Mouse (Mus musculus) adipocyte (in vitro differentiated cells): Measurements from ENCODE around the gene Hmgn3.
"Not testable (repeated sequence)": the region's sequence is repeated elsewhere in the genome, so short reads cannot be mapped to it uniquely, and the experiment has no call there.

ENCODE experiments used
- DNase-seq: peaks from one replicate; pipeline ENCODE4 v3.0.0-alpha.2; 2016; ENCODE audit warnings: low spot score

The Hmgn3 gene

GRCm38 (mm10) chr9:83146446-83147188 is at the start of gene Hmgn3:
Hmgn3 (minus strand) TSS chr9:83146685.
- DNase-seq = peak; percentile 92

DNA sequence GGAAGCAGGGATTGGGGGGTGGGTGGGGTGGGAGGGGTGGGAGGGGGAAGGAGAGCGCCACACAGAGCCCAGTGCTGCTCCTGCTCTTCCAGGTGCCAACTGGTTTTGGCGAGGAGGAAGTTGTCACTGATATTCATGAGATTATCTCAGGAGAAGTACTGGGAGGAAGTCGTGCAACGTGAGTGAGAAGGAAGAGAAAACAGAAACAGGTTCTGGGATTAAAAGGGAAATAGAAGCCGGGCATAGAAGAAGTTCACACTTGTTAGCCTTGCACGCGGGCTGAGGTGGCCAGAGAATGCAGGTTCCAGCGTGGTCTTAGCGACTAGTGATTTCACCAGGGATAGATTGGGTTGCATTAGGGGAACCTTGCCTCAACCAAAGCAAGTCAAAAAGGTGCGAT is 49.3 kb upstream of the Hmgn3 start:
- DNase-seq = no peak

DNA sequence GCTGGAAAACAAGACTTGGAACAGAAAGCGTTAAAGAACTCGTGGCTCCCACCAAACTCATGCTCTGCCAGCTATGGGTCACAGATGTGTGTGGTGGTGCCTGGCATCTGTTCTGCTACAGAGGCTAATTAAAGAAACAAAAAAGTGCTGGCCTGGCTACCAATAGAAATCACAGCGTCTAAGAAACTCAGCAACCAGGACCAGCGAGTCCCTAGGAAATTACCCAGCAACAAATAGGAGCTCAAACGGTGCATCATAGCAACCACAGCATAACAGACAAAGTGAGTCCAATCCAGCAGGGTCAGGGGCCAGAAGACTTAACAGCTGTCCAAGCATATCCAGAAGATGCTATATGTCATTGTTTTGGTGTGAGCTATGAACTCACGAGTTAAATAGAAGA is 48.5 kb upstream of the Hmgn3 start:
- no peak for DNase-seq

DNA sequence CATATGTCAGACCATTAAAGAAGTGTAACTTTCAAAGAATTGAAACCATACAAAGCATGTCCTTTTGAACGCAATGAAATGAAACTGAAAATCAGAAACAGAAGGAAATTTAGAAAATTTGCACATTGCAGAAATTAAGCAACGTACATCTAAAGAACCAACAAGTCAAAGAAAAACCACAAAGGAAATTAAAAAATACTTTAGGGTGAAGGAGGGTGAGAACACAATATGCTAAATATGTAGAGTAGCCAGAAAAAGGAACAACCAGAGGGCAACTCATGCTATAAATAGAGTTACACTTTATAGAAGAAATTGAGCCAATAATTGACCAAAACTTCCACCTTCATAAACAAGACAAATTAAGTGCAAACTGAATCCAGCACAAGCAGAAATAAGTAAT is 41.3 kb upstream of the Hmgn3 start:
- DNase-seq = no peak

DNA sequence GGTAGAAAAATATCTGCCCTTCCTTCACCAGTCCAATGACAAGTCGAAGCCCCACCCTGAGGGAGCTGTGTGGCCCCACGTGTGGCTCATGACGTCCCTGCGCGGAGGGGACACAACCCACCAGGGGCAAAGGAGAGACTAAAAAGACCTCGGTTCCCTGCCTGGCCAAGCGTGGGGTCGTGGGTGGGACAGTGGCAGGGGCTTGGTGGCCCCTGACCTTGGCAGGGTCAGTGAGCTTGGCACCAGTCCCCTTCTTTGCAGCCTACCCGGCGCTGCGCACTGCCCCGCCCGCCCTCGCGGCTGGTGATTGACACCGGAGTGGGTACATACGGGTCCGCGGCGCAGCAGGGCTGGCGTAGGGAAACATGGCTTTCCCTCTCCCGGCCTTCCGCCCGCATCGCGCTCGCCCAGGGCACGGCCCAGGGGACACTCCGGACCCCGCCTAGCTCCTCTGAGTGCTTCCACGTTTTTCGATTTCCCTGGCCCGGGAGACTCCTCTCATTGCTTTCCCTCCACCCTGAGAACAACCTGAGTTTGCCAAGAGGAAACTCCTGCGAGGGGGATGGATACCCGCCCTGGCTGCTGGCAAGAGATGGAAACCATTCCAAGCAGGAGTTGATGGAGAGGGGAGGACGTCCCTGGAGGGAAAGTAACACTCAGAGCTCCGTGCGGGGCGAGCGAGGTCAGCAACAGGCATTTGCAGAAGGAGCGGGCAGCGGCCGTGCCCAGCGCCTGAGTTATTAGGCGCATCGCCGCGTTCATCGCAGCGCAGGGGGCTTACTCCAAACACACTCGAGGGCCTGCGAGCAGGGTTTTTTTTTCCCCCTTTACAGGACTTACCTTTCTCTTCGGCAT is 667 bp downstream of the Hmgn3 start:
- DNase-seq = peak; percentile 57

- no peak for DNase-seq
These were observed 16.7 kb downstream of the Hmgn3 start for GRCm38 (mm10) chr9:83129831-83130230.

- DNase-seq = no peak
These were observed 18.6 kb downstream of the Hmgn3 start for GRCm38 (mm10) chr9:83127840-83128239.

- DNase-seq = not testable (repeated sequence)
These were observed 20.0 kb downstream of the Hmgn3 start for GRCm38 (mm10) chr9:83126482-83126881.

DNA sequence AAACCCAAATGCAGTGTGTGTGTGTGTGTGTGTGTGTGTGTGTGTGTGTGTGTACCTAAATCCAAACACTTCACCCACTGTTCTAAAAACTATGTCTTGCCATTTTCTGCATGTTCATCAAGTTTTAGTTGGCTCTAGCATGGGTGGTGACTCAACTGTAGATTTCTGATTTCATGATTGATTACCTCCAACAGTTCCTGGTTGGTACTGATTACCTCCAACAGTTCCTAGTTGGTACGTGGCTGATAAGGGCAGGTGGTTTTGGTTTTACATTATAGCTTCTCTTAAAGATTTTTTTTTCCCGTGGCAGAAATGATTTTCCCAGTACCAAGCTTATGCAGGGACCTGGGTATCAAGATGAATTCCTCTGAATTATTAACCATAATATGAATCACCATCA is 27.3 kb downstream of the Hmgn3 start:
- no peak for DNase-seq

DNA sequence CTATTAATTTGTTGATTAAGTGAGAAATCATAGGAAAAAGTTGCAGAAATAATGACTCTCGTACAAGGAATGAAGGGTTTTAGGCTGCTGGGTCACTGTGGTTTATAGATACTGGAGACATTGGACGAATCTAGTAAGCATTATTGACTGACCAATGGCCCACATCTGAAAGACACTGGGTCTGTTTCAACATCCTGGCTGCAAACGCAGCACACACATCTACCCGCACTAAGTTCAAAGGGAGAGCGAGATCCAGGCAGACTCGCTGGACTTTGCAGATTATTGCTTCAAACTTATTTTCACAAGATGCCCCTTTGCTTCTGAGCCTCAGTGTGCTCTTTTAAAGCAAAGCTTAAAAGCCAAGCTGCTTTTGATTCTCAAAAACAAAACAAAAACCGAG is 29.0 kb downstream of the Hmgn3 start:
- DNase-seq = peak; percentile 60

- no peak for DNase-seq
These were observed 29.6 kb downstream of the Hmgn3 start for GRCm38 (mm10) chr9:83116774-83117474.

- DNase-seq = no peak
These were observed 30.8 kb downstream of the Hmgn3 start for GRCm38 (mm10) chr9:83115676-83116075.

DNA sequence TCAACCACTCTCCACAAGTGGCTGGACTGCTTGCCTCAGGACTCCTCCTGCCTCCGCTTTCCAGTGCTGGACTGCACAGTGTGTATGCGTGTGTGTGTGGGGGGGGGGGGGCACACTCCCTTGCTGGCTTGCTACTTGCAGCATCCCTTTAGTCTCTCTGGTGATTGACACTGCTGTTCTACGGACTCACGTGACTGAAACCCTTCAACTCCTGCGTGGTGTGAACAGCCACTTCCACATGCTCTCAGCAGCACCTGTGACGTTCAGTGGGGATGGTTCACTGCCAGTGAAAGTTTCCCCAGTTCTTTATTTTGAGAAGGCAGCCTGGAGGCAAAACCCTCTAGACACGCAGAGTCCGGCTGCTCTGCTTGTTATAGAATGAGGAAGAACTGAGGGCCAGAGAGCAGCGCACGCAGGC is 32.7 kb downstream of the Hmgn3 start:
- DNase-seq = no peak

DNA sequence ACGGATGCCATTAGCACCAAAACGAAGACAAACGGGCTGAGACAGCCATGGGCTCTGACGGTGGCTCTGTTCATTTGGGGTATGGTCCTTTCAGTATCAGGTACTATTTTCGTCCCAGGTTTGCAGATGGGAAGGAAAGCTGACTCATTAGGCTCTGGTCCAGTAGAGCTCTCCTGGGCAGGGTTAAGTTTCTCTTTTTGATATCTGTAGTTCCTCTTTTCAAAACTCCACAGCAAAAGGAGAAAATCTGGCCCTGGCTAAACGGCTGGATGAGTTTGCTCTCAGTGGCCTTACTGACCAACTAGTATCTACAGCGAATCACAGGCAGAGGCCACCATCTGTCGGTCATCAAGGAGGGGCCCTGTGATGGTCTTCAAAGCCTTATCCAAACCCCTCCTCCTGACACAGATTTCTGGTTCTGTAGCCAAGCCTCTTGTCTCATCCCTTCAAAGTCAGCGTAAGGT is 34.1 kb downstream of the Hmgn3 start:
- DNase-seq = no peak

- DNase-seq = no peak
These were observed 34.7 kb downstream of the Hmgn3 start for GRCm38 (mm10) chr9:83111789-83112188.

GRCm38 (mm10) chr9:83111117-83111686 is 35.3 kb downstream of the Hmgn3 start:
- DNase-seq = no peak

- DNase-seq = peak; percentile 85
These were observed 35.9 kb downstream of the Hmgn3 start for GRCm38 (mm10) chr9:83110406-83111116.

DNA sequence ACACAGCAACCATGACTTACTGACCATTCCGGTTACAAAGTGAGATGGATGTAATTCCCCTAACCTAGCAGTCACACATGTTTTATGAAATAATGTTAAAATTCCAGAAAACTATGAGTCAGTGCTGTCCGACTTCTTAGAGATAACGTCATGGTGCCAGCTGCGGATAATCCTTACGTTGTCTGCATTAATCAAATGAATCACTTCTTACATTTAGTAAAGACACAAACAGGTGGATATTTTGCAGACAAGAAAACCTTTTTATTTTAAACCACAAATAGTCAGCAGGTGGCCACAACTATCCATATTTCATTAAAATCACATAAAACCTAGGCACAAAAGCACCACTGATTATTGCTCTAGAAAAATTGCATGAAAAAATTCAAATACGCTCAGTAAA is 36.8 kb downstream of the Hmgn3 start:
- no peak for DNase-seq

- DNase-seq = no peak
These were observed 37.7 kb downstream of the Hmgn3 start for GRCm38 (mm10) chr9:83108821-83109220.

GRCm38 (mm10) chr9:83103785-83104184 is 42.7 kb downstream of the Hmgn3 start:
- peak; percentile 34 for DNase-seq

DNA sequence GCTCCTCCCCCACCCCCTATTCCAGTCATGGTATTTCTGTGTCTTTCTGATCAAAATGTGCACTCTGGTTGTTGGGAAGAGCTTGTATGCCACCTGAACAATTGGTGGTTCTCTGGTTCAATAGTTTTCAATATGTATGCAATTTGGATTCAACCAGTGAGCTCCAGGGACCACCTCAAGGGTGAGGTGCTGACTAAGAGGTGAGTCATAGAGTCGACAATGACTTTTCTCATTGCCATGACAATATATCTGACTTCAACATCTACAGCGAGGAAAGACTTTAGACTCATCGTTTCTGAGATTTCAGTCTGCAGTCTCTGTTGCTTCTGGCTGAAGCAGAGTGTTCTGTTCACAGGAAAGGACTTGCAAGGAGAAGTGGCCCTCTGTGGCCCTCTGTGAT is 44.8 kb downstream of the Hmgn3 start:
- no peak for DNase-seq

GRCm38 (mm10) chr9:83100786-83101185 is 45.7 kb downstream of the Hmgn3 start:
- DNase-seq = no peak
